Mouse (Mus musculus) liver, embryonic 12.5 days (tissue): Measurements from ENCODE around the gene Acvr1b. TPM values are rescaled to one million over a fixed set of nuclear protein-coding genes. Genes with fewer than 3 reads are reported as not detected.

Experiments
- microRNA-seq: library from miRNA; unstranded; fragments of <30 nt; microRNA quantifications from one replicate; pipeline ENCODE4, GENCODE M21; 2017
- polyA plus RNA-seq: library from polyadenylated mRNA; unstranded; fragments of >200 nt; fragmentation: Nextera tagmentation; extraction: Ambion mirVana; gene quantifications from 2 replicates; pipeline ENCODE4 v1.2.1, GENCODE M21; 2016

The Acvr1b gene
- polyA plus RNA-seq, 1 experiment from 2014 or later = 2.2 TPM

Small RNA genes lying within 50 kb of the gene (microRNA-seq; reads per million reads assigned to microRNA genes)
- gene Mir6962 = not detected

Other genes with a start within 250 kb of the Acvr1b start
- not detected in 2 replicates for gene Gm47841, start 126.7 kb upstream of the Acvr1b start, polyA plus RNA-seq
- gene Fignl2, start 95.5 kb upstream of the Acvr1b start, polyA plus RNA-seq = 0.17 and 0.25 TPM in 2 replicates
- gene Ankrd33, start 58.3 kb upstream of the Acvr1b start, polyA plus RNA-seq = not detected in 2 replicates
- 1.8 TPM in 2 replicates for gene Acvrl1, start 45.5 kb upstream of the Acvr1b start, polyA plus RNA-seq
- gene Grasp, start 50.1 kb downstream of the Acvr1b start, polyA plus RNA-seq = 0.81 and 1.3 TPM in 2 replicates
- gene Nr4a1, start 80.2 kb downstream of the Acvr1b start, polyA plus RNA-seq = 0.83 and 1.0 TPM in 2 replicates
- gene Atg101, start 110.2 kb downstream of the Acvr1b start, polyA plus RNA-seq = 31.5 and 31.7 TPM in 2 replicates
- gene 6030408B16Rik, start 119.1 kb downstream of the Acvr1b start, polyA plus RNA-seq = 0.17 and 0.19 TPM in 2 replicates
- gene Krt80, start 196.1 kb downstream of the Acvr1b start, polyA plus RNA-seq = 0.11 and 0.16 TPM in 2 replicates
- gene Krt7, start 237.0 kb downstream of the Acvr1b start, polyA plus RNA-seq = 6.0 and 6.1 TPM in 2 replicates